Mouse (Mus musculus) CD4-positive, CD25-positive, alpha-beta regulatory T cell, adult 2 months (primary cell): ENCODE measurements around the gene Rps6ka3.

ENCODE experiments used
- DNase-seq: peaks from one replicate; pipeline ENCODE4 v3.0.0-alpha.2; 2012; ENCODE audit warnings: low read depth, low spot score

Rps6ka3 gene

GRCm38 (mm10) chrX:159210007-159210406 lies at the start of gene Rps6ka3:
Gene Rps6ka3, plus strand, starts transcription at chrX:159210307.
- DNase-seq, result peak; percentile 33

- no peak for DNase-seq
Observed at GRCm38 (mm10) chrX:159169200-159169599, 40.9 kb upstream of the Rps6ka3 start.

- no peak for DNase-seq
Observed at GRCm38 (mm10) chrX:159171579-159171978, 38.5 kb upstream of the Rps6ka3 start.

- no peak for DNase-seq
Observed at GRCm38 (mm10) chrX:159191581-159191980, 18.5 kb upstream of the Rps6ka3 start.

GRCm38 (mm10) chrX:159199495-159199894 lies 10.6 kb upstream of the Rps6ka3 start:
- peak; percentile 51 for DNase-seq

GRCm38 (mm10) chrX:159200101-159200500 lies 10.0 kb upstream of the Rps6ka3 start:
- peak; percentile 8 for DNase-seq

- peak; percentile 58 for DNase-seq
Observed at GRCm38 (mm10) chrX:159210892-159211583, 931 bp downstream of the Rps6ka3 start.

GRCm38 (mm10) chrX:159215253-159215652 lies 5.1 kb downstream of the Rps6ka3 start:
- DNase-seq, result no peak

GRCm38 (mm10) chrX:159222474-159222873 lies 12.4 kb downstream of the Rps6ka3 start:
- no peak for DNase-seq

GRCm38 (mm10) chrX:159237275-159237674 lies 27.2 kb downstream of the Rps6ka3 start:
- DNase-seq, result no peak

- peak; percentile 78 for DNase-seq
Observed at GRCm38 (mm10) chrX:159254001-159254884, 44.1 kb downstream of the Rps6ka3 start.

GRCm38 (mm10) chrX:159255123-159255978 lies 45.2 kb downstream of the Rps6ka3 start:
- DNase-seq, result peak; percentile 95

GRCm38 (mm10) chrX:159256040-159256852 lies 46.1 kb downstream of the Rps6ka3 start:
- DNase-seq, result peak; percentile 9

- peak; percentile 70 for DNase-seq
Observed at GRCm38 (mm10) chrX:159256921-159257421, 46.9 kb downstream of the Rps6ka3 start.

- peak; percentile 64 for DNase-seq
Observed at GRCm38 (mm10) chrX:159264681-159265080, 54.6 kb downstream of the Rps6ka3 start.

GRCm38 (mm10) chrX:159269072-159269471 lies 59.0 kb downstream of the Rps6ka3 start:
- peak; percentile 73 for DNase-seq

GRCm38 (mm10) chrX:159286765-159287164 lies 76.7 kb downstream of the Rps6ka3 start:
- peak; percentile 14 for DNase-seq

GRCm38 (mm10) chrX:159295879-159296278 lies 85.8 kb downstream of the Rps6ka3 start:
- DNase-seq, result no peak

- peak; percentile 8 for DNase-seq
Observed at GRCm38 (mm10) chrX:159302349-159303311, 92.5 kb downstream of the Rps6ka3 start.
